Mouse (Mus musculus): ENCODE results near the gene Cap1. TPM values are rescaled to one million over a fixed set of nuclear protein-coding genes. Genes with fewer than 3 reads are reported as not detected.

Cap1 gene
- 10 to 100 TPM; 38.4 to 47.9 (median 42.1) TPM for total RNA-seq (2022)

DNA sequence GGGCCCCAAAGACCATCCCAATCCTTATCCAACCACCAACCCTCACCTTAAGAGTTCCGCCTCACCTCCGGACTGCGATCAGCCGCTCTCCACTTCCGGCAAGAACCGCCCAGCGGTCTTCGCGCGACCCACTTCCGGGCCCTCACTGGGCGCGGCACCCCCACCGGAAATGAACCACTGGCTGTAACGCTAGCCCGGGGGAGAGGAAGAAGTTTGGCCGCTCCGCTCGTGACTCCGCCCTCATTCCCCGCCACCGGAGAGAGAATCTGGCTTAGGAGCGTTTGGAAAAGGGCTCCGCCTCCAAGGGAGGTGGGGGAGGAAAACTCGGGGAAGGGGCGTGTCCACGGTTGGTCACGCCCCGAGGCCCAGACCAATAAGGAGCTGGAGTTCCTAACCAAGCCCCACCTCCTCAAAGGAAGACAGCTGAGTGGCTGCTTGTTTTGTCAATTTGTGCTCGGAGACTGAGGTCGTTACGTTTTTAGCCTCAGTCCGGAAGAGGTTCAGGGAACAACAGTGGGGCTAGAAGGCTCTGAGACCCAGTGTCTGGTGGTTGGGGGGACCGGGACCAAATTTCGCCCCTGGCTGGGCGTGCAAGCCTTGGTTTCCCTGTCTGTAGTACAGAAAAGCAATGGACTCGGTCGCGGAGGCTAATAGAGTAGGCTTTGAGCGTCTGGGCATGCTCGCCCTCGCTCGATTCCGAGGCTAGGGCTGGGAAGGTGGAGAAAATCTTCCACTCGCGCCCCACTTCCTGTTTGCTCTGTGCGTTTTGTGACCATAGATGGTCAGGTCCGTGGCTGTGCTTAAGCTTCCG lies at the start of gene Cap1:
Gene Cap1, minus strand, starts transcription at position 289 of the 811 bp plus-strand sequence.
- DNase-seq (ENCODE audit: low spot score): peak; percentile 99

DNA sequence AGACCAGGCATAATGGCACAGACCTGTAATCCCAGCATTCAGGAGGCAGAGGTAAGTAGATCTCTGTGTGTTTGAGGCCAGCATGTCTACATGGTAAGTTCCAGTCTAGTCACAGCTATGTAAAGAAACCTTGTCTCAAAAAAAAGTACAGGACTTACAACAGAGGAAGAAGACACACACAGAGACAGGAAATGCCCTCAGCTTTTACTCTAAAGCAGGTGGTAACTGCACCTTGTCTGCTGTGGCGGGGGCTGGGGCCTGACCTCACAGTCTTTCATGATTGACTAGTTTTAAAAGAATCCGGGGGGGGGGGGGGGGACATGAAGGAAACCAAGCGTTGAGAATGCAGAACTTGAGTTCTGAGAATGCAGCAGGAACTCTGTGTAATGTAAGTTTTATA lies 48.0 kb upstream of the Cap1 start:
- no peak for DNase-seq (ENCODE audit: low spot score)

DNA sequence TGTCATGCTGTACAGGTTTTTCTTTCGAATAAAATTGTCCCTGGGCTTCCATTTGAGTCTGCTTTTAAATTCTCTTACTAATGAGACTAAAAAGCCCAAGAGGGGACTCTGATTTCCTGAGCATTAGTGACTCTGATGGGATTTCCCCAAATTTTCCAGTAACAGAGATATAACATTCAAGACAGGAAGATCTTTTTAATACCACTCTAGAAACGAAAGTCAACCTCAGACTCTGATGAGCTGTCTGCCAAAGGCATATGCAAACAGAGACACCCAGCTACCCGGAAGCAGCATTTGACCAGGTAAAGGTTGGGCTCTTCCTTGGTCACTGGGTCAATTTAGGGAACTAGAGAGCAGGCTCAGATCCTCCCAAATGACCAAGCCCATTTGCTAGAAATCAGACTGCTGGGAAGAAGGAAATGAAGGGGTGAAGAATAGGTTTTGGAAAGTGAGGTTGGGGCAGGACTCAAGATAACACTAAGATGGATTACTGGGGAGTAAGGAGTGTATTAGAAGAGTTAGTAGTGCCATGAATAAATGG lies 47.3 kb upstream of the Cap1 start:
- DNase-seq (ENCODE audit: low spot score): no peak

DNA sequence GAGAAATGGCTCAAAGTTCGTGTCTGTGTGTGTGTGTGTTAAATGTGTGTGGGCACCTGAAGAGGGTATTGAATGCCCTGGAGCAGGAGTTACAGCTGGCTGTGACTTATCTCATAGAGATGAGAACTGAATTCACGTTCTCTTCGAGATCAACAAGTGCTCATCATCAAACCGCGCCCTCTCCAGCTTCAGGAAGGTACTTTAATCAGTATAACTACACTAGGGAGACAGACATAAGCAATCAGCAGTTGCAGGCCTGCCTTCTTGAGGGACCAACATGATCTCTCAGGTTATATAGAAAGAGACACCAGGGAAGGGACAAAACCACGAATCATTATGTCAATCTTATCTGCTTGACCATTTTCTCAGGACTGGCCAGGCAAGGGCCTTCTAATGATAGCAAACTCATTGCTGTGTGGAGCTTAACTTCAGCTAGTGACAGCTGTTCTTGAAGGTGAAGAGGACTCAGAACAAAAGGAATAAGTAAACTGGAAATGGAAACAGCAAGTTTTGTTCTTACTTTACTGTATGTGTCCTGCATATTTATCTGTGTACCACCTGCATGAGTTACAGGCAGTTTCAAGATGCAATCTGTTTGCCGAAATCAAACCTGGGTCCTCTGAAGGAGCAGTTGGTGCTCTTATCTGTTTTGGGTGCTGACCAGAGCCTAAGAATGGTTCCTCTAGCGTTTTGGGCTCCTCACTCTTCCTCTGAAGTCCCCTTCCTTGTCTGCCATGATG lies 46.6 kb upstream of the Cap1 start:
- no peak for DNase-seq (ENCODE audit: low spot score)

DNA sequence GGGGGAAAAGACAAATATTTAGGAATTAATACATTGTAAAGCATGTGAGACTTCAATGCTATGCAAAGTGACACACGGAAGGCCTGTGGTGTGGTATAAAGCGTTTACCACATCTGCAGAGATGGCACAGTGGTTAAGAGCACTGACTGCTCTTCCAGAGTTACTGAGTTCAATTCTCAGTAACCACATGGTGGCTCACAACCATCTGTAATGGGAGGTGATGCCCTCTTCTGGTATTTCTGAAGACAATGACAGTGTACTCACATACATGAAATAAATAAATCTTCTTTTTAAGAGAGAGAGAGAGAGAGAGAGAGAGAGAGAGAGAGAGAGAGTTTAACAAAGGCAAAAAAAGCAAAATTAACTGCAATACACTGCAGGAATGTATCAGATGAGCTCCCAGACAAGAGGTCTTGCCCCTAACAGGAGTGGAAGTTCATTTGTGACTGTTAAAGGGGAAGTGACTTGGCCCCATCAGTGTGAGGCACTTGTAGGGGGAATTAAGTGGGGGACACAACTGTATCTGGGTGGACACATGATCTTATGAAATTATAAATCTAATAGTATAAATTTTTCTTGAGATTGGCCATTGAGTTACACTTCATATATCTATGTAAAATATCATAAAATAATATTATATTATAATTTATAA lies 45.2 kb upstream of the Cap1 start:
- no peak for DNase-seq (ENCODE audit: low spot score)

DNA sequence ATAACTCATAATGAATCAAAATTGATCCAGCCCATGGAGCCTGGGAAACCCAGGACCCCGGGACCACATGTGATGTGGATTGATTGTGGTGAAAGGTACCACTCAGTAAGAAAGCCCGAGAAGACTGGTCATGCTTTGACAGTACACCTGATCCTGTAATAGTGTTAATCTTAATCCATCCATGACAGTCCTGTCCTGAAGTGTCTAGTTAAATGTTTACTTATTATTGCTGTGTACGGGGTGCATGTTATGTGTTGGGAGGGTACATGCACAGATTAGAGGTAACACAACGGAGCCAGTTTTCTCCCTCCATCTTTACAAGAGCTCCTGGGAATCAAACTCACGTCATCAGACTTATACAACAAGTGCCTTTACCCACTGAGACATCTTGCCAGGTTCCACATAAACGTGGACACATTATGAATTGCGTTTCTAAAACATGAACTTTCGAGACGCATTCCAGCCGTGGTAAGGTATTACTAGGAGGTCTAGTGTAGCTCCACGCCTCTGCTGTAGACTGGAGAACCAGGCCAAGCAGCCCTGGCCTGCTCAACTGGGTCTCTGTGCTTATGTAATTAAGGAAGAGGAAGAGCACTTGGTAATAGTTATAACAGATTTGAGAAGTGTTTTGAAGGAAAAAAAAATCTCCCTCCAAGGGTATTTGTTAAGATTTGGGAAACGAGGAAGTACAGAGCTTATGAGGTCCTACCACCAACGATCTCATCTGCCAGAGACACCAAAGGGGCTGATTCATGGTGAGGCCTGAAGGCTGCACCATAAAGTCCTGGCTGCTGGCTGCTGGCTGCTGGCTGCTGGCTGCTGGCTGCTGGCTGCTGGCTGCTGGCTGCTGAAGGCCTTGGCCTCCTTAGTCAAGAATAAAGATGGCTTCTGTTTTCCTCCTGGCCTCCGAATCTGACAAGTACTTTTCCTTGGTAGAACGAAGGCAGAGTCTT lies 37.8 kb upstream of the Cap1 start:
- peak; percentile 17 for DNase-seq (ENCODE audit: low spot score)

- no peak for DNase-seq (ENCODE audit: low spot score)
These were observed 37.0 kb upstream of the Cap1 start for GRCm38 (mm10) chr4:122922841-122923240.

DNA sequence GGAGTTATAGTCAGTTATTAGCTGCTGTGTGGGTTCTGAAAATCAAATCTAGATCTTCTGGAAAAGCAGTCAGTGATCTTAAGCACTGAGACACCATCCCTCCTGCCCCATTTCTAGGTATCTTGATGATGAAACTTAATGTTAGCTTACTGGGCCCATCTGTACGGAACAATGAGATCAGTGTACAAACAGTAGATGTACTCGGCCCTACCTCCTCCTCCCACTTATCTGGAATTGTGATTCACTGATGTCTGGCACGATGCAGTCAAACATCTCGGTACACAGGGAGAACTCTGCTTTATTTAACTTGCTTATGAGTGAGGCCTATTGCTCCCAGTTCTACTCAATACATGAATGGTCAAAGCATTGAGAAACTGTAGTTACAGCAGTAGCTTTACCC lies 30.1 kb upstream of the Cap1 start:
- no peak for DNase-seq (ENCODE audit: low spot score)

DNA sequence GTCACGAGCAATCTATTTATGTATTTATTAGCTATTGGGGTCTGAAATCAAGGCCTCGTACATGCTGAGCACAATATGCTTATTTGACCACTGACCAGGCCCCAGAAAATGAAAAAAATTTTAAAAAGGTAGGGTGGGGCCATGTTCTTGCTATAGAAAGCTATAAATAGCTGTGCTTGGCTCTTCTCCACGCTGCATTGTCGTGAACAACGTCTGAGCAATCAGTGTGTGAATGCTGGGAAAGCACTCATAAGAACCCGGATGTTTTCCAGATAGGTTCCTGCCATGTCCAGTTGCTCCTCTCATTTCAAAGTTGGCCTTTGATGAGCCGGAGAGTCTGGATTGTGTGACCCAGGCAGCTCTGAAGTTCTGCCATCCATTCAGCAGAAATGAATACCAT lies 28.3 kb upstream of the Cap1 start:
- DNase-seq (ENCODE audit: low spot score): no peak

DNA sequence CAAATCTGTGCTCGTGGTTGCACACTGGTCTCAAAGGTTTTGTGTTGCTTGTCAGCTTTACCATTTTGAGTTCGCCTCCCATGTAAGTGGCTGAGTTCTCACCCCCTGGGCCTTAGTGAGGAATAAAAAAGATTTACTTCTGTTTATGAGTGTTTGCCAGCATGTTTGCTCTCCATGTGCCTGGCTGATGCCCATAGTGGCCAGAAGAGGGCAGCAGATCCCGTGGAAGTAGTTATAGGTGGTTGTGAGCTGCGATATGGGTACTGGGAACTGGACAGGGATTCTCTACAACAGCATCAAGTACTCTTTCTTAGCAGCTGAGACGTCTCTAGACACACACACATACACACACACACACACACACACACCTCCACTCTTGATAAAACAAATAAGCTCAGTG lies 26.8 kb upstream of the Cap1 start:
- DNase-seq (ENCODE audit: low spot score): no peak

DNA sequence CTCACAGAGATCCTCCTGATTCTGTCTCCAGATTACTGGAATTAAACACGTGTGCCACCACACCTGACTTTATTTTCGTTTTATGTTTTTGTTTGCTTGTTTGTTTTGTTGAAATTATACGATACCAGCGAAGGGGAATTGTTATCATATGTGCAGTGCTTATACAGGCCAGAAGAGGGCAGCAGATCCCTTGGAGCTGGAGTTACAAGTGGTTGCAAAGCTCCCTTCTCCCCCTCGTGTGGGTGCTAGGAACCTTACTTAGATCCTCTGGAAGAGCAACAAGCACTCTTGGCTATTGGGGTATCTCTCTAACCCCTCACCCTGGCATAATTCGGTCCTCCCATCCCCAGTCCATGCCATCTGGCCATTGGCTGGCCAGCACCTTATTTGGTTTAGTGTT lies 24.7 kb upstream of the Cap1 start:
- DNase-seq (ENCODE audit: low spot score): no peak

DNA sequence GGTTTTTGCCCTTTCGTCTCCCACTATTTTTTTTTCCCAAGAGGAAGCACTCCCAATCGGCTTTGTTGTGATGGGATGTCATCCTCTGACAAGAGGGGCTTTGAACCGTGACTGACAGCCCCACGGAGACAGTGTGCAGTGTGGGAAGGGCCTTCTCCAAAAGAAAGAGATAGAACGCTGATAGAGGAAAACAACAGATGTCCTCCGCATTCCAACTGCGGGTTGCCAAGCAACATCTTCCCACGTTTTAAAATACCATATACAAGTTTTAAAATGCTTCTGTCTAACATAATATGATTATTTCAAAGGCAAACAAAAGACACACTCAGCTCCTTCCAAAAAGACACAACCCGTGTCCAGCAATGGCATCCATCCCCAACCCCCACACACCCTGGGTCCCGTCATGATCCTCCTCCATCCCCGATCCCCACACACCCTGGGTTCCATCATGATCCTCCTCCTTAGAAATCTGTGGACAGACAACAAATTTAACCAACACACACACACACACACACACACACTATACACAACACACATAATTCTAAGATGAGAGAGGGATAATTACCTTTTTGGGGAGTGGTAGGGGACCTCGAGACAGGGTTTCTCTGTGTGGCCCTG lies 23.8 kb upstream of the Cap1 start:
- DNase-seq (ENCODE audit: low spot score): no peak

DNA sequence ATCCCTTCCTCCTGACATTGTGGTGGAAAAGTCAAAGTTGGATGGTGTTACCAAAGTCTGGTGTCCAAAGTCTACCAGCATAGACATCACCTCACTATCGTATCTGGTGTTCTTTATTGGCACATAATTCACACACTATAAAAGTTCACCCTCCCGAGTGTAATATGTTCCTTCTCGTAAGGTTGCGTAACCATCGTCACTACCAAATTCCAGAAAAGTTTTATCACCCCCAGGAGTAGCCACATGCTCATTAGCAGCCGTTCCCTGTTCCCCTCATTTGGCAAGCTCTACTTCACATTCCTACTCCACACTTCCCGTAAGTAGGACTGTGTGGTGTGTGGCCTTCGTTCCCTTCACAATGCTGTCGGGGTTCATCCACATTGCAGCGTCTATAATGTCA lies 19.5 kb upstream of the Cap1 start:
- DNase-seq (ENCODE audit: low spot score): no peak

DNA sequence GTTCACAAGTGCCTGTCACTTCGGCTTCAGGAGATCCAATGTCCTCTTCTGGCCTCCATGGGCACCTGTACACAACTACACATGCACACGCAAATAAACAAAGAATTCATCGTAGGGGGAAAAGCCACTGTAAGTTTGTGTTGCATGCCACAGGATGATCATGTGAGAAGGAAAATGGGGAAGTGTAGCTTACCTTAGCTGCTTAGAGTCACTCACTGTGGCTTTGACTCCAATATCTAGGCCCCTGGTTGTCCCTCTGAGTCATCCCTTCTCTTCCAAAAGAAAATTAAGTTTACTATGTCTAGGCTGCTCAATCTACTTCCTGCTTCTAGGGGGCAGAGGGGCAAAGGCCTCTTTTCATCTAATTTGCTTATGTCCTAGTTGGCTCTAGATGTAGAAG lies 17.9 kb upstream of the Cap1 start:
- DNase-seq (ENCODE audit: low spot score): no peak

GRCm38 (mm10) chr4:122902156-122902555 lies 16.3 kb upstream of the Cap1 start:
- no peak for DNase-seq (ENCODE audit: low spot score)

DNA sequence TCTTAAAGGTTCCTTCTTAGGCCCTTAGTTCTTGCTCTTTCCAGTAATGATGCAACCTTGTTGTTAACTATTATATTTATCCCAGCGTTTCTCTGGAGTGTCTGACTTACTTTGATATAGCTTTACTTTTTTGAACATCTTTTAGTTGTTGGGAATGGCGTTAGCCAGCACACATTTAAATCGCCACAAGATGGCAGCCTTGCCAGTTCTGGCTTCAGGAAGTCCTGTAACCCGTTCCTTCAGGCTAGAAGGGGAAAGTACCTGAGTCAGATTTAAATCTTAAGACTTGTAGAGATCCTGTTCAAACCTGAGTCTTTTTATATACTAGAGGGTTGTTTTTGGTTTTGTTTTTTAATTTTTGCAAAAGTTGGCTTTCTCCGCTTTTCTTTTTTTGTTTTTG lies 12.5 kb upstream of the Cap1 start:
- peak; percentile 54 for DNase-seq (ENCODE audit: low spot score)

- no peak for DNase-seq (ENCODE audit: low spot score)
These were observed 11.9 kb upstream of the Cap1 start for GRCm38 (mm10) chr4:122897750-122898149.

DNA sequence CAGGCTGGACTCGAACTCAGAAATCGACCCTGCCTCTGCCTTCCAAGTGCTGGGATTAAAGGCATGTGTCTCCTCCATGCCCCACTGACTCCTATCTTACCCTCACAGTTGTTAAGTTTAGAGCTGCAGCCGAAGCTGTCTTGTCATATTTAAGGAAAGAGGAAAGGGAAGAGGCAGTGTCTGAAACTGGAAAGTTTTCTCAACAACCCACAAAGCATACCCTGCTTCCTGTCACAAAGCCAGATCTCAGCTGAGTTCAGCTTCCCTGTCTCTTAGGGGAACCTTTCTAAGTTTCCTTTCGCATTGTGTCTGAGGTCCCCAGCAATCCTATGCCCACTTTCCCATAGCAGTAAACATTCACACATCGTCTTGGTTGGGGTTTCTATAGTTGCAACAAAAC lies 6.3 kb upstream of the Cap1 start:
- DNase-seq (ENCODE audit: low spot score): no peak

- DNase-seq (ENCODE audit: low spot score): no peak
These were observed 5.7 kb upstream of the Cap1 start for GRCm38 (mm10) chr4:122891597-122891996.

DNA sequence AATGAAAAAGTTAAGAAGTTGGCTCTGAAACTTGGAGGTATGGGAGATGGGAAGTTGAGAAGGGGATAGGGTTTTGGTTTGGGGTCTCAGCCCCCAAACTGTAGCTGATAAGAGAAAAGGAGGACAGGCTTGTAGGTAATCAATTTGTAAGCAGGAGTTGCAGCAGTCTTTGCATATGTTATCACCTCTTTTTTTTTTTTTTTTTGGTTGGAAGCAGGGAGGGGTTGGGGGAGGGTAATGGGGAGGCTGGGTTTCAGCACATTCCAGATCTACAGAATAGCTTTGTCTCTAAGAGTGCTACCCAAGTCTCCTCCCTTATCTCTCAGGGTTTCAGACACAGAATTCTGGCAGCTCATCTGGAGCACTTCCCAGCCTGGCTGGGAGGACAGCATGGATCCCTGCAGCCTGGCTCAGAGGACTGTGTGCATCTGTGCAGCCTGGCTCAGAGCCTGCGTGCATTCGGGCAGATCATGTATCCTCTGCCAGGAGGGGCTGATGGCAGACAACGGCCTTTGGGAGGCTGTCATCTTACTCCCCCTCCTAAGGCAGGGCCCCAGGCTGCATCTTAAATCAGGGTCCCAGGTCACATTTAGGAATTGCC lies 5.1 kb upstream of the Cap1 start:
- DNase-seq (ENCODE audit: low spot score): peak; percentile 73
